Mouse (Mus musculus) liver, embryonic 14.5 days (tissue): ENCODE results near the gene Gxylt2. TPM values are rescaled to one million over a fixed set of nuclear protein-coding genes. Genes with fewer than 3 reads are reported as not detected.

ENCODE experiments used
- ATAC-seq: fragments of 200-750 bp; cut with Nextera tagmentation; 2 replicates; pipeline ENCODE4 v1.8.0; 2017; ENCODE audit warnings: moderate number of reproducible peaks, mild to moderate bottlenecking, moderate library complexity; ENCODE audit not compliant: insufficient read depth
- DNase-seq, 3 experiments: peaks; one replicate each; pipeline ENCODE4 v3.0.0-alpha.2; 2012 to 2013; ENCODE audit warnings: low read depth in 3 of 3, low spot score in 3 of 3
- H3K27ac ChIP-seq: fragments of 300-500 bp; sonication (generic); 2 replicates; pipeline ENCODE4 v1.5.1; 2014; ENCODE audit warnings: moderate library complexity, mild to moderate bottlenecking, control low read depth, inconsistent platforms
- H3K27me3 ChIP-seq: fragments of 300-500 bp; sonication (generic); 2 replicates; pipeline ENCODE4 v1.6.1; 2014; ENCODE audit warnings: mild to moderate bottlenecking, low read length, moderate library complexity; ENCODE audit not compliant: control insufficient read depth, insufficient read depth
- H3K36me3 ChIP-seq: fragments of 300-500 bp; sonication (generic); replicated peaks from 2 replicates; pipeline ENCODE4 v1.6.1; 2014; ENCODE audit warnings: low read depth; ENCODE audit not compliant: control insufficient read depth, insufficient read depth
- H3K4me1 ChIP-seq, 2 experiments: fragments of 200-500 bp in 1 of 2; fragments of 300-500 bp in 1 of 2; sonication (generic) in 1 of 2; replicated peaks; 2 replicates each; pipeline ENCODE4 v1.6.1; 2012 to 2014; ENCODE audit warnings: antibody characterized with exemption in 1 of 2, inconsistent platforms in 1 of 2, low read length in 1 of 2; ENCODE audit not compliant: control insufficient read depth in 2 of 2, insufficient read depth in 2 of 2
- H3K4me2 ChIP-seq: fragments of 300-500 bp; sonication (generic); 2 replicates; pipeline ENCODE4 v1.6.1; 2014; ENCODE audit warnings: low read depth, mild to moderate bottlenecking, control low read depth, moderate library complexity
- H3K4me3 ChIP-seq, 2 experiments: fragments of 200-500 bp in 1 of 2; fragments of 300-500 bp in 1 of 2; sonication (generic) in 1 of 2; 2 replicates each; pipeline ENCODE4 v1.5.1; 2012 to 2014; ENCODE audit warnings: low read depth in 2 of 2, low read length in 2 of 2, mild to moderate bottlenecking in 2 of 2, control low read depth in 1 of 2, inconsistent platforms in 1 of 2, moderate library complexity in 1 of 2; ENCODE audit not compliant: insufficient read depth in 1 of 2
- H3K9ac ChIP-seq: fragments of 300-500 bp; sonication (generic); replicated peaks from 2 replicates; pipeline ENCODE4 v1.6.1; 2014; ENCODE audit warnings: mild to moderate bottlenecking, control low read depth, moderate library complexity
- H3K9me3 ChIP-seq: fragments of 300-500 bp; sonication (generic); 2 replicates; pipeline ENCODE4 v1.6.1; 2016; ENCODE audit warnings: low read length, mixed read lengths; ENCODE audit not compliant: control insufficient read depth
- CTCF ChIP-seq: IDR thresholded peaks from 2 replicates; pipeline ENCODE4 v1.5.1; 2016; ENCODE audit warnings: antibody characterized with exemption, low read depth, control low read depth
- EP300 ChIP-seq: IDR thresholded peaks from 2 replicates; pipeline ENCODE4 v1.6.1; 2016; ENCODE audit warnings: antibody characterized with exemption, low read depth
- WGBS: fragments of 180-500 bp; shearing (Covaris S2); extraction: QIAGEN DNeasy Blood & Tissue Kit; methylation state at CpG from one replicate; pipeline ENCODE4 v1.1.7; 2014; ENCODE audit not compliant: insufficient replicate concordance; 5-methylcytosine and 5-hydroxymethylcytosine counted together
- polyA plus RNA-seq, 2 experiments: library from polyadenylated mRNA; depleted of rRNA in 1 of 2; stranded (reverse) in 1 of 2; unstranded in 1 of 2; fragments of >200 nt; fragmentation: Nextera tagmentation in 1 of 2; extraction: Ambion mirVana in 1 of 2; gene quantifications; 2 replicates each; pipeline versions ENCODE4 v1.2.1 to v1.2.3; 2012 to 2014

Gxylt2 gene
- polyA plus RNA-seq, 2 experiments: 0.04 TPM; not detected in 1

DNA sequence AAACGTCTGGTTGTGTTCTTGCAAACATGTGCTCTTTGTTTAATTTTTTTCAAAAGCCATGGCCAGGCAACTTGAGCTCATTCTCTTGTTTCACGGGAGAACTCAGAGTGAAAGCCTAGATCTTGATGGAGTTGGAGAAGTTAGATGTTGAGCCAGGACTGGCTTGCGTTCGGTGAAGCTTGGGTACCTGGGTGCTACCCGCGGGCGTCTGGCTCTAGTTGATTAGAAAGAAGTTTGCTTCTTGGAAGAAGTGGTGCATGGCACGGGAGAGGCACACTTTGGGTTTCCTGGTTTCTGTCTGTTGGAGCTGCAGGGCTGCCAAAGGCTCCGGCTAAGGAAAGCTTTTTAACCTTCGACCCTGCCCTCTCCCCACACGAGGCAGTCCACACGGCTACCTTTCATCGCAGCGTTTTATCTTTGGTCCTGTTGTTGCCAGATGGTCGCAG lies 855 bp downstream of the Gxylt2 start:
- Histone ChIP-seq H3K4me2 (peak overlapping the region; percentile 49; the same call in 1 of the 2 replicates), H3K4me1 (no peaks in the 10 kb centered on the region), H3K9me3 (no peaks in the 10 kb centered on the region), H3K9ac (no peak overlapping the region), H3K36me3 (no peaks in the 10 kb centered on the region), H3K4me3 (peak overlapping the region in 1 of 2 experiments; percentile 13; a peak in 1 of 4 replicates), H3K27me3 (peaks cover 22% of the 10 kb centered on the region), H3K27ac (no peak overlapping the region)
- ATAC-seq: no peak
- no peak for DNase-seq
- WGBS: 2% methylated on average over 15 of the region's 15 CpGs
- TF ChIP-seq CTCF (no peak), EP300 (no peak)

DNA sequence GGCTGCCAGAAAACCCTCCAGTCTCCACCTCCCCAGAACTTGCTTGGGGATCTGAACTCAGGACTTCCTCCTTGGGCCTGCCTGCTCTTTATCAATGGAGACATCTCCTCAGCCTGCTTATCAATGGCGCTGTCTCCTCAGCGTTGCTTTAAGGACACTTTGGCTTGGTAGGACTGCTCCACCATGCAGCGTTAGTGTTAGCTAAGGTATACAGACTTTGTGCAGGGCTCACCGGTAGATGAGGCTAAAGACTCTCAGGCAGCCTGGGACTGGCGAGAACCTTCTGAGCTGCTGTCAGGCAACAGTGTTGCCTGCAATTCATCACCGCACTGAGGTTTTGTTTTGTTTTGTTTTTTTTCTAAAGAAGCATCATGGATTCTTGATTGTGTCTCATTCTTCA lies 2.3 kb downstream of the Gxylt2 start:
- TF ChIP-seq CTCF (no peak), EP300 (no peak)
- Histone ChIP-seq H3K9ac (no peak overlapping the region), H3K4me2 (no peak overlapping the region), H3K4me1 (no peaks in the 10 kb centered on the region), H3K27me3 (peaks cover 22% of the 10 kb centered on the region), H3K9me3 (no peaks in the 10 kb centered on the region), H3K36me3 (no peaks in the 10 kb centered on the region), H3K4me3 (no peak overlapping the region), H3K27ac (no peak overlapping the region)
- 48% methylated on average over 6 of the region's 6 CpGs for WGBS
- DNase-seq (no peak), ATAC-seq (no peak)

DNA sequence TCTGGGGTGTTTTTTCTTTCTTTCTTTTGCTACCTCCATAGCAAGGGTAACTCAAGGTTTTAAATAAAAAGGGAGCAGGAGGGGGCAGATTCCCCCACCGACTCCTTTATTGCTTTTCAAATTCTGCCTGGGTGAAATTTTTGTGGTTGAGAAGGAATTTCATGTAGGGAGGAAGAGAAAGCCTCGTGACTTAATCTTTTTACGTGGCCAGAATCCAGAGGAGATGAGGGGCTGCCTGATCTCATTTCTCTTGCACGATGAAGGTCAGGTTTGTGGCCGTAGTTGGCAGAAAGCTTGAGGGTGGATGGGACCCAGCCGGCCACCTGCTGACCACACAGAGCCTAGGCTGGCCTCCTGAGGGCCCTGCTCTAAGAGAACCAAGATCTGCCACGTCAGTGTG lies 3.0 kb downstream of the Gxylt2 start:
- 34% methylated on average over 7 of the region's 7 CpGs for WGBS
- TF ChIP-seq EP300 (no peak), CTCF (no peak)

DNA sequence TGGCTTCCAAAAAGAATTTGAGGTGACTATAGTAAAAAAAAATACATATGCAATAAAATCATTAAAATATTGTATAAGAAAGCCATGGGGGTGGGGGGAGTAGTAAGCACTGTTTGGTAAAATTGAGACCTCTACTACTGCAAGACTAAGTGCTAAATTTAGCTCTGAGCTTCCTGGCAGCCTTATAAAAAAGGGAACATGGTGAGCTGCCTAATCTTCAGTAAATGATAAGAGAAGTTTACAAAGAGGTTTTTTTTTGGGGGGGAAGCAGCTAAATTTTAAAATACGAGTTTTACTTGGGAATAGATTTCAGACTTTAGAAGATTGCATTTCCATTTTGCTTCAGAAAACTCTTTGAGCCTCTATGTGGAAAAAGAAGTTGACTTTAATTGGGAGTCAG lies 3.7 kb downstream of the Gxylt2 start:
- no peak for TF ChIP-seq CTCF
- TF ChIP-seq EP300: no peak
- WGBS: 6% methylated on average over 1 of the region's 1 CpGs
- ATAC-seq: no peak

More for the DNA sequence above, 3.0 kb downstream of the Gxylt2 start:
- Histone ChIP-seq H3K27ac (no peak overlapping the region), H3K9me3 (no peaks in the 10 kb centered on the region), H3K4me1 (no peaks in the 10 kb centered on the region), H3K4me3 (no peak overlapping the region), H3K4me2 (no peak overlapping the region), H3K9ac (no peak overlapping the region), H3K36me3 (no peaks in the 10 kb centered on the region), H3K27me3 (peaks cover 22% of the 10 kb centered on the region)
- DNase-seq (no peak), ATAC-seq (no peak)

DNA sequence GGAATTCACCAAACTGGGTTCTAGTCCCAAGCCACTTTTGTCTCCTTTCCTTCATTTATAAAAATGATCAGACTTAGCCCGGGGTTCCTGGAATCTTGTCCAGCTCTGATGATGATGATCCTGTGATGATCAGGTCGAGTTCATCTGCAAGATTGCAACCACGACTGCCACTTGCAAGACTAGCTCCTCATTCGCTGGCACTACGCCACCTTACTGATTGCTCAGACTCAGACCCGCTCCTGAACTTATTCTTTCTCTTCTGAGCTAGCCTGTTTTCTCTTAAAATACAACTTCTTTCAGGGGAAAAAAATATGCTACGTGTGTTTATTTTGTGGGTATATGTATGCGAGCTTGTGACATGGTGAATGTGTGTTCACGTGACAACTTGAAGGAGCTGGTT lies 4.5 kb downstream of the Gxylt2 start:
- Histone ChIP-seq H3K9ac (no peak overlapping the region), H3K36me3 (no peaks in the 10 kb centered on the region), H3K4me3 (no peak overlapping the region), H3K4me1 (no peaks in the 10 kb centered on the region), H3K9me3 (no peaks in the 10 kb centered on the region), H3K27me3 (peaks cover 21% of the 10 kb centered on the region), H3K4me2 (no peak overlapping the region), H3K27ac (no peak overlapping the region)
- 61% methylated on average over 9 of the region's 9 CpGs for WGBS
- TF ChIP-seq CTCF: no peak
- no peak for TF ChIP-seq EP300
- no peak for ATAC-seq
- no peak for DNase-seq

More for the DNA sequence above, 3.7 kb downstream of the Gxylt2 start:
- DNase-seq: no peak
- no peaks in the 10 kb centered on the region for H3K36me3 ChIP-seq
- H3K27me3 ChIP-seq: peaks cover 22% of the 10 kb centered on the region
- no peak overlapping the region for H3K4me3 ChIP-seq
- H3K9me3 ChIP-seq: no peaks in the 10 kb centered on the region
- H3K4me1 ChIP-seq: no peaks in the 10 kb centered on the region
- H3K27ac ChIP-seq: no peak overlapping the region
- no peak overlapping the region for H3K4me2 ChIP-seq
- no peak overlapping the region for H3K9ac ChIP-seq
